Mouse (Mus musculus): ENCODE data around the gene Tra2a. TPM values are rescaled to one million over a fixed set of nuclear protein-coding genes. Genes with fewer than 3 reads are reported as not detected.
A peak's percentile ranks its signal among the peaks of the same experiment; 100 is the strongest.

The Tra2a gene
- total RNA-seq (2021) = 10 to 100 TPM; 23.1 to 26.4 TPM
- polyA plus RNA-seq (2012; rRNA removed) = 21.0 and 38.4 TPM in 2 replicates
- long read RNA-seq, partial matches to known transcripts = 1 of 3 reads
- long read RNA-seq, other reads (novel, unspliced or antisense) = 0 of 3 reads

DNA sequence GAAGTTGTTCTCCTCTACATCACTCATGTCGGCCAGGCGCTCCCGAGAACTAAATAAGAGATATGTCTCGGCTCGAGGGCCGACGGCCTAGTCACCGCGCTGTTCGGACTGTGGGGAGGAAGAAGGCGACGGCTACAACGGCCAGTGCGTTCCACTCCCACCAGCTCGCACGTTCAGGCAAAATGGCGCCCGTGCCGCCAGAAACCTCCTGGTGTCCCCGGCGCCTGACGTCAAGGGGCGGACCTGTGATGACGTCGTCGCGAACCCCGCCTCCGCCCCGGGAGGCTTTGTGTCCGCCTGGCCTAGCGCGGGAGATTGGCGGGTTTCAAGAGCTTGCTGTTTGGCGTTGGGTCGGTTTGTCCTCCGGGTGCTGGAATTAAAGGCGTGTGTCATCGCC, at the start of gene Tra2a:
TSS of gene Tra2a (minus strand) at position 187 of the 397 bp plus-strand sequence.
- Histone ChIP-seq H3K9ac (ENCODE audit: low read depth, low read length) (peak within 1 kb of the TSS; percentile 96), H3K36me3 (ENCODE audit: control insufficient read depth, insufficient read depth, low read length) (peaks cover 20% of the 10 kb centered on the region), H3K79me2 (replicated peaks; ENCODE audit: control insufficient read depth, insufficient read depth, low read length) (peaks cover 2% of the 10 kb centered on the region; the same call in 1 of the 2 replicates), H3K27ac (peak within 1 kb of the TSS; percentile 91), H3K27me3 (ENCODE audit: control insufficient read depth, insufficient read depth, low read length) (no peaks in the 10 kb centered on the region), H3K4me1 (ENCODE audit: control insufficient read depth, insufficient read depth, low read length) (no peaks in the 10 kb centered on the region; the same call in none of the 2 replicates), H3K4me3 (peak within 1 kb of the TSS; percentile 89)
- TF ChIP-seq CTCF (IDR thresholded peaks at IDR 0.05) (no peak), EP300 (IDR thresholded peaks at IDR 0.05; ENCODE audit: insufficient read depth, low read depth, low read length) (peak; percentile 70; the same call in 1 of the 2 replicates), POLR2A (IDR thresholded peaks at IDR 0.05; ENCODE audit: insufficient read depth, low read depth, low read length) (peak; percentile 99)
- WGBS = under 1% methylated on average over 39 of the region's 39 CpGs
- intact Hi-C loops (cut with DNase I) = loop anchor here (1.0 to 5.0 kb wide), 3 partner anchors 47 to 192 kb away; partner anchors contain the start of genes Fam221a and Malsu1
- DNase-seq = peak; percentile 98 to 99

DNA sequence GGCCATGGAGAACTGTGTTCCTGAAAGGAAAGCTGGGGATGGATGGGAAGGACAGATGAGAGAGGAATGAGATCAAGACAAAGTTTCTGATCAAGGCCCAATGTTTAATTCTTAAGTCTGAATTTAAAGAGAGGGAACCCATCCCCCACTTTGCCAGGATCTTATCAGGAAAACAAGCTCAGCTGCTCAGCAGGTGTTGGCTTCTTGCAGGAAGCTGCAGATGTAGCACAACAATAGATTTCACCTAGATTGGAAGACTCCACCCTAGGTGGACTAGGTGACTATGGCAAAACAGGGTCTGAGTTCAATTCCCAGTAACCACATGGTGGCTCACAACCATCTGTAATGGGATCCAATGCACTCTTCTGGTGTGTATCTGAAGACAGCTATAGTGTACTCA, 34.5 kb upstream of the Tra2a start:
- H3K27ac ChIP-seq = no peak overlapping the region
- H3K79me2 ChIP-seq (replicated peaks; ENCODE audit: control insufficient read depth, insufficient read depth, low read length) = no peaks in the 10 kb centered on the region
- intact Hi-C loops (cut with DNase I) = no loop called here
- DNase-seq = no peak
- H3K9ac ChIP-seq (ENCODE audit: low read depth, low read length) = no peak overlapping the region
- no peak overlapping the region for H3K4me3 ChIP-seq
- H3K4me1 ChIP-seq (ENCODE audit: control insufficient read depth, insufficient read depth, low read length) = no peaks in the 10 kb centered on the region
- TF ChIP-seq CTCF (IDR thresholded peaks at IDR 0.05) (no peak), POLR2A (IDR thresholded peaks at IDR 0.05; ENCODE audit: insufficient read depth, low read depth, low read length) (no peak)
- no peaks in the 10 kb centered on the region for H3K36me3 ChIP-seq (ENCODE audit: control insufficient read depth, insufficient read depth, low read length)
- no peaks in the 10 kb centered on the region for H3K27me3 ChIP-seq (ENCODE audit: control insufficient read depth, insufficient read depth, low read length)

DNA sequence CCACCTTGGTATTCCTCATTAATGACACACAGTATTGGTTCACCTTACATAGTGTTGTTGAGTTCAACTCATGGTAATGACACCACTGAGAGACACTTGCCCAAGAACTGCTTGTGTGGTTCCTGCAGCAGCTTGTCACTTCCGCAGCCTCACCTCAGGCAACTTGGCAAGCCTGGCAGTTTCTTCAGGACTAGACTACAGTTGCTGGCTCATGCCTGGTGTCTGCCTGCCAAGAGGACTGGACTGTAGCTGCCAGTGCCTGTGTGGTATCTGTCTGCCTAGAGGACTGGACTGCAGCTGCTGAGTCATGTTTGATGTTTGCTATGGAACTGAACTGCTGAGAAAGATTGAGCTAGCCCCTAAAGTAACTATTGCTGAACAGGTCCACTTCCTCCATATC, 18.3 kb upstream of the Tra2a start:
- 61% methylated on average over 1 of the region's 1 CpGs for WGBS
- DNase-seq = peak; percentile 47 to 72
- TF ChIP-seq CTCF (IDR thresholded peaks at IDR 0.05) = no peak
- TF ChIP-seq POLR2A (IDR thresholded peaks at IDR 0.05; ENCODE audit: insufficient read depth, low read depth, low read length) = no peak
- TF ChIP-seq EP300 (IDR thresholded peaks at IDR 0.05; ENCODE audit: insufficient read depth, low read depth, low read length) = no peak
- H3K27me3 ChIP-seq (ENCODE audit: control insufficient read depth, insufficient read depth, low read length) = no peaks in the 10 kb centered on the region
- intact Hi-C loops (cut with DNase I) = no loop called here
- no peaks in the 10 kb centered on the region for H3K4me1 ChIP-seq (ENCODE audit: control insufficient read depth, insufficient read depth, low read length)
- no peak overlapping the region for H3K4me3 ChIP-seq
- no peaks in the 10 kb centered on the region for H3K36me3 ChIP-seq (ENCODE audit: control insufficient read depth, insufficient read depth, low read length)
- H3K9ac ChIP-seq (ENCODE audit: low read depth, low read length) = no peak overlapping the region
- H3K27ac ChIP-seq = no peak overlapping the region
- H3K79me2 ChIP-seq (replicated peaks; ENCODE audit: control insufficient read depth, insufficient read depth, low read length) = no peaks in the 10 kb centered on the region

DNA sequence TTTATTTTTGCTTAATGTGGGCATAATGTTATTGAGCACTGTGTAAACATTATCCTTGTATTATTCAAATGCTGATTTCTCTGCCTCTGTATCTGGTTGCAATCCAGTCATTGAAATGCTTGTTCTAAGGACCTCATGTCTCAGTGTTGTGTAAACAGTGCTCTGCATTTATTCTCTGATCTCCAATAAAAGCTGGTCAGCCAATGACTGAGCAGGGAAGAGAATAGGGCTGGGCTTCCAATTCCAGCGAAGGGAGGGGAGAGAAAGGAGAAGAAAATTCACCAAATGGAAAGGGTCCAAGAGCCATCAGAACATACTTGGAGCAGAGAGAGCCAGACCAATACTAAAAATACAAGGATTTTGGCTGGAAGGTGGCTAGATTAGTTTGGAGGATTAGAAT, 17.1 kb upstream of the Tra2a start:
- intact Hi-C loops (cut with DNase I) = no loop called here

DNA sequence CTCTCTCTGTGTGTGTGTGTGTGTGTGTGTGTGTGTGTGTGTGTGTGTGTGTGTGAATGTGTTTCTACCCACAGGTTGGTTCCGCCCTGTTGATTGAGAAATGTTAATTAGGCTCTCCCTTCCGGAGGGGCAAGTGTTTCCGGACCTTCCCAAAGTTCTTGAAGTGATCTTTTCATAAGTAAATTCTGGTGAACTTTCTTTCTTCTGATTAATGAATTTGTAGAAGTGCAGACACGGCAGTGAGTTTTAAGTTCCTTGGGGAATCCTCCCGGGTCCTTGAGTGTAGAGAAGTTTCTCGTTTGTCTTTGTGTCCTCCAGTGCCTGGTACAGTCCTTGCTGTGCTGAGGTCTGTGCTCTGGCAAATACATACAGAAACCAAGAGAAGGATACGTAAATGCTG, 11.5 kb upstream of the Tra2a start:
- 88% methylated on average over 7 of the region's 7 CpGs for WGBS
- intact Hi-C loops (cut with DNase I) = no loop called here
- TF ChIP-seq POLR2A (IDR thresholded peaks at IDR 0.05; ENCODE audit: insufficient read depth, low read depth, low read length) = no peak
- TF ChIP-seq EP300 (IDR thresholded peaks at IDR 0.05; ENCODE audit: insufficient read depth, low read depth, low read length) = no peak
- Histone ChIP-seq H3K27ac (no peak overlapping the region), H3K4me3 (no peak overlapping the region), H3K36me3 (ENCODE audit: control insufficient read depth, insufficient read depth, low read length) (no peaks in the 10 kb centered on the region), H3K4me1 (ENCODE audit: control insufficient read depth, insufficient read depth, low read length) (no peaks in the 10 kb centered on the region), H3K9ac (ENCODE audit: low read depth, low read length) (no peak overlapping the region), H3K79me2 (replicated peaks; ENCODE audit: control insufficient read depth, insufficient read depth, low read length) (no peaks in the 10 kb centered on the region), H3K27me3 (ENCODE audit: control insufficient read depth, insufficient read depth, low read length) (no peaks in the 10 kb centered on the region)
- no peak for DNase-seq

More for the DNA sequence above, 17.1 kb upstream of the Tra2a start:
- Histone ChIP-seq H3K9ac (ENCODE audit: low read depth, low read length) (no peak overlapping the region), H3K79me2 (replicated peaks; ENCODE audit: control insufficient read depth, insufficient read depth, low read length) (no peaks in the 10 kb centered on the region), H3K36me3 (ENCODE audit: control insufficient read depth, insufficient read depth, low read length) (no peaks in the 10 kb centered on the region), H3K27ac (no peak overlapping the region), H3K27me3 (ENCODE audit: control insufficient read depth, insufficient read depth, low read length) (no peaks in the 10 kb centered on the region), H3K4me1 (ENCODE audit: control insufficient read depth, insufficient read depth, low read length) (no peaks in the 10 kb centered on the region), H3K4me3 (no peak overlapping the region)
- TF ChIP-seq CTCF (IDR thresholded peaks at IDR 0.05) = no peak
- TF ChIP-seq EP300 (IDR thresholded peaks at IDR 0.05; ENCODE audit: insufficient read depth, low read depth, low read length) = no peak
- no peak for TF ChIP-seq POLR2A (IDR thresholded peaks at IDR 0.05; ENCODE audit: insufficient read depth, low read depth, low read length)
- no peak for DNase-seq
- 42% methylated on average over 1 of the region's 1 CpGs for WGBS

DNA sequence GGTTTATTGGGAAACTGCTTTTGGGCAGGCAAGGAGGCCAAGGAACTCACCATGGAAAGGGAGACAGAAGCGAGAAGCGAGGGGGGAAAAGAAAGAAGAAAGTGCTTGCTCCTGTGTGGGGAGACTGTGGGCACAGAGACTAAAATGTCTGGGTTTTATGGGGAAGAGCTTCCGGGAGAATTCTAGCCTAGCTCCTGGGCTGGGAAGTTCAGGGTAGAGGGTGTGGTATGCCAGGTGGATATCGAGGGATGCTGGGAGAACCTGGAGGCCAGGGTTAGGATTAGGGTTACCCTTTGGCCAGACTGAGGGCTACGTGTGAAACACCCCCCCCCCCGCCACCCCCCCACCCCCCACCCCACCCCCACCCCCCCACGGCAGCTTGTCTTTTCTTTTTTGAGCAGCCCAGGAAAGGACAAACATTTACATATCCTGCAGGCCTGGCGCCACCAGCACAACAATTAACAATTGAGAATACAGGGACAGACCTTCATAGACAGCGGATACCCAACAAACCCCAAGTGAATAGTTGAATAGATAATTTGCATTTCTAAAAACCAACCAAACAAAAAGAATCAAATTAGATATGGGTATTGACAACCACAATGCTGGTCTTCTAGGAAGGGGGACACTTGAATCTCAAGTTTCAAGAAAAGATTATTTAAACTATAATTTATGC, 10.7 kb upstream of the Tra2a start:
- intact Hi-C loops (cut with DNase I) = no loop called here
- no peaks in the 10 kb centered on the region for H3K4me1 ChIP-seq (ENCODE audit: control insufficient read depth, insufficient read depth, low read length)
- WGBS = 72% methylated on average over 9 of the region's 9 CpGs
- H3K27ac ChIP-seq = no peak overlapping the region
- no peak for DNase-seq
- H3K36me3 ChIP-seq (ENCODE audit: control insufficient read depth, insufficient read depth, low read length) = no peaks in the 10 kb centered on the region
- no peak overlapping the region for H3K4me3 ChIP-seq
- no peaks in the 10 kb centered on the region for H3K79me2 ChIP-seq (replicated peaks; ENCODE audit: control insufficient read depth, insufficient read depth, low read length)
- H3K9ac ChIP-seq (ENCODE audit: low read depth, low read length) = no peak overlapping the region
- no peaks in the 10 kb centered on the region for H3K27me3 ChIP-seq (ENCODE audit: control insufficient read depth, insufficient read depth, low read length)
- TF ChIP-seq CTCF (IDR thresholded peaks at IDR 0.05) = no peak
- no peak for TF ChIP-seq POLR2A (IDR thresholded peaks at IDR 0.05; ENCODE audit: insufficient read depth, low read depth, low read length)
- TF ChIP-seq EP300 (IDR thresholded peaks at IDR 0.05; ENCODE audit: insufficient read depth, low read depth, low read length) = no peak

Measured in heart, adult 2 months (tissue).